Mouse (Mus musculus): Measurements from ENCODE around the gene Bmi1.
A peak's percentile ranks its signal among the peaks of the same experiment; 100 is the strongest.

The Bmi1 gene

GRCm38 (mm10) chr2:18676936-18677491 lies at the start of gene Bmi1:
Gene Bmi1, plus strand, starts transcription at chr2:18677018.
- DNase-seq = peak; percentile 74 to 85

- no peak for DNase-seq
These were observed 46.3 kb upstream of the Bmi1 start for GRCm38 (mm10) chr2:18630547-18630946.

- peak in 1 of 2 experiments; percentile 29 for DNase-seq
These were observed 41.8 kb upstream of the Bmi1 start for GRCm38 (mm10) chr2:18635052-18635451.

- no peak for DNase-seq
These were observed 28.3 kb upstream of the Bmi1 start for GRCm38 (mm10) chr2:18648563-18648962.

GRCm38 (mm10) chr2:18654821-18655220 lies 22.0 kb upstream of the Bmi1 start:
- peak in 1 of 2 experiments; percentile 9 for DNase-seq

- DNase-seq = no peak
These were observed 12.8 kb upstream of the Bmi1 start for GRCm38 (mm10) chr2:18664003-18664402.

- DNase-seq = no peak
These were observed 5.8 kb upstream of the Bmi1 start for GRCm38 (mm10) chr2:18671041-18671440.

GRCm38 (mm10) chr2:18672133-18672765 lies 4.6 kb upstream of the Bmi1 start, which contains the start of gene Commd3:
Gene Commd3, plus strand, starts transcription at chr2:18672384.
- DNase-seq = peak; percentile 95 to 97

- no peak for DNase-seq
These were observed 4.1 kb upstream of the Bmi1 start for GRCm38 (mm10) chr2:18672766-18673164.

GRCm38 (mm10) chr2:18673766-18674165 lies 3.1 kb upstream of the Bmi1 start:
- DNase-seq = no peak

GRCm38 (mm10) chr2:18674193-18674902 lies 2.5 kb upstream of the Bmi1 start:
- no peak for DNase-seq

- peak in 1 of 2 experiments; percentile 4 for DNase-seq
These were observed 949 bp upstream of the Bmi1 start for GRCm38 (mm10) chr2:18675681-18676456.

- peak; percentile 81 to 90 for DNase-seq
These were observed 322 bp upstream of the Bmi1 start for GRCm38 (mm10) chr2:18676457-18676935.

- peak; percentile 67 to 69 for DNase-seq
These were observed 1.0 kb downstream of the Bmi1 start for GRCm38 (mm10) chr2:18677631-18678471.

GRCm38 (mm10) chr2:18679701-18680100 lies 2.9 kb downstream of the Bmi1 start:
- DNase-seq = no peak

GRCm38 (mm10) chr2:18680501-18680900 lies 3.7 kb downstream of the Bmi1 start:
- DNase-seq = no peak

GRCm38 (mm10) chr2:18680961-18681360 lies 4.1 kb downstream of the Bmi1 start:
- peak; percentile 75 to 76 for DNase-seq

GRCm38 (mm10) chr2:18684062-18684461 lies 7.2 kb downstream of the Bmi1 start:
- no peak for DNase-seq

- no peak for DNase-seq
These were observed 9.6 kb downstream of the Bmi1 start for GRCm38 (mm10) chr2:18686386-18686785.

GRCm38 (mm10) chr2:18686826-18687519 lies 10.2 kb downstream of the Bmi1 start:
- DNase-seq = no peak

GRCm38 (mm10) chr2:18687671-18688170 lies 10.9 kb downstream of the Bmi1 start:
- DNase-seq = no peak
